Mouse (Mus musculus): ENCODE results near the gene Ccl24. TPM values are rescaled to one million over a fixed set of nuclear protein-coding genes. Genes with fewer than 3 reads are reported as not detected.

The Ccl24 gene
- polyA plus RNA-seq, 1 experiment, result not detected

- H3K4me3 ChIP-seq, result no peak overlapping the region
- H3K4me2 ChIP-seq (ENCODE audit: low read depth), result no peak overlapping the region
- no peak overlapping the region for H3ac ChIP-seq (ENCODE audit: control insufficient read depth, insufficient read length)
- TF ChIP-seq MYOG (IDR thresholded peaks at IDR 0.05; ENCODE audit: control insufficient read depth in 1 of 3, insufficient read depth in 1 of 3, insufficient read length in 2 of 3, low read depth in 2 of 3), result no peak
- no peak for TF ChIP-seq TCF12 (IDR thresholded peaks at IDR 0.05; ENCODE audit: insufficient read depth, poor library complexity, severe bottlenecking)
- TF ChIP-seq REST (IDR thresholded peaks at IDR 0.05; ENCODE audit: insufficient read depth, insufficient read length), result no peak
- TF ChIP-seq CEBPB (IDR thresholded peaks at IDR 0.05; ENCODE audit: insufficient read depth, poor library complexity, severe bottlenecking), result no peak
- no peak for TF ChIP-seq POLR2A (IDR thresholded peaks at IDR 0.05; ENCODE audit: insufficient read length, low read depth)
- TF ChIP-seq E2F4 (IDR thresholded peaks at IDR 0.05; ENCODE audit: insufficient read depth), result no peak
- TF ChIP-seq USF1 (IDR thresholded peaks at IDR 0.05; ENCODE audit: low read depth), result no peak
- no peaks in the 10 kb centered on the region for H3K79me2 ChIP-seq (ENCODE audit: control insufficient read depth, insufficient read depth)
- peaks cover 17% of the 10 kb centered on the region for H3K36me3 ChIP-seq (ENCODE audit: control insufficient read depth, insufficient read depth)
- no peaks in the 10 kb centered on the region for H3K27me3 ChIP-seq (ENCODE audit: control insufficient read depth, insufficient read depth, insufficient read length)
Measured at GRCm38 (mm10) chr5:135529964-135530363, 42.9 kb downstream of the Ccl24 start.

- no peak for TF ChIP-seq TCF3 (IDR thresholded peaks at IDR 0.05; ENCODE audit: insufficient read length, low read depth)
- no peak for TF ChIP-seq POLR2AphosphoS2 (IDR thresholded peaks at IDR 0.05; ENCODE audit: insufficient read length, low read depth)
- TF ChIP-seq POLR2A (IDR thresholded peaks at IDR 0.05; ENCODE audit: insufficient read length, low read depth), result no peak
- TF ChIP-seq MYOG (IDR thresholded peaks at IDR 0.05; ENCODE audit: control insufficient read depth in 1 of 3, insufficient read depth in 1 of 3, insufficient read length in 2 of 3, low read depth in 2 of 3), result no peak
- TF ChIP-seq MAX (IDR thresholded peaks at IDR 0.05; ENCODE audit: low read depth), result no peak
- TF ChIP-seq MYOD1 (IDR thresholded peaks at IDR 0.05; ENCODE audit: control insufficient read depth in 1 of 3, insufficient read length in 2 of 3, low read depth in 2 of 3), result no peak
- TF ChIP-seq TCF12 (IDR thresholded peaks at IDR 0.05; ENCODE audit: insufficient read depth, poor library complexity, severe bottlenecking), result no peak
- no peak for TF ChIP-seq SRF (IDR thresholded peaks at IDR 0.05; ENCODE audit: control insufficient read depth, insufficient read length, low read depth)
- no peak for TF ChIP-seq USF1 (IDR thresholded peaks at IDR 0.05; ENCODE audit: low read depth)
- no peak for TF ChIP-seq REST (IDR thresholded peaks at IDR 0.05; ENCODE audit: insufficient read depth, insufficient read length)
- no peak for TF ChIP-seq CEBPB (IDR thresholded peaks at IDR 0.05; ENCODE audit: insufficient read depth, poor library complexity, severe bottlenecking)
- no peak for TF ChIP-seq E2F4 (IDR thresholded peaks at IDR 0.05; ENCODE audit: insufficient read depth)
- Histone ChIP-seq H3K4me3 (no peak overlapping the region), H3K4me2 (ENCODE audit: low read depth) (no peak overlapping the region), H3K79me2 (ENCODE audit: control insufficient read depth, insufficient read depth) (no peaks in the 10 kb centered on the region), H3K36me3 (ENCODE audit: control insufficient read depth, insufficient read depth) (peaks cover 17% of the 10 kb centered on the region), H3ac (ENCODE audit: control insufficient read depth, insufficient read length) (no peak overlapping the region), H3K27me3 (ENCODE audit: control insufficient read depth, insufficient read depth, insufficient read length) (no peaks in the 10 kb centered on the region)
Measured at GRCm38 (mm10) chr5:135529310-135529709, 43.5 kb downstream of the Ccl24 start.

- Histone ChIP-seq H3K4me2 (ENCODE audit: low read depth) (no peak overlapping the region), H3K36me3 (ENCODE audit: control insufficient read depth, insufficient read depth) (peaks cover 15% of the 10 kb centered on the region), H3ac (ENCODE audit: control insufficient read depth, insufficient read length) (no peak overlapping the region), H3K79me2 (ENCODE audit: control insufficient read depth, insufficient read depth) (no peaks in the 10 kb centered on the region), H3K4me3 (no peak overlapping the region), H3K27me3 (ENCODE audit: control insufficient read depth, insufficient read depth, insufficient read length) (no peaks in the 10 kb centered on the region)
- TF ChIP-seq TCF3 (IDR thresholded peaks at IDR 0.05; ENCODE audit: insufficient read length, low read depth), result no peak
Measured at GRCm38 (mm10) chr5:135527986-135528385, 44.9 kb downstream of the Ccl24 start.

- H3K36me3 ChIP-seq (ENCODE audit: control insufficient read depth, insufficient read depth), result peaks cover 10% of the 10 kb centered on the region
- peak overlapping the region; percentile 8 for H3K4me2 ChIP-seq (ENCODE audit: low read depth)
- H3K27me3 ChIP-seq (ENCODE audit: control insufficient read depth, insufficient read depth, insufficient read length), result no peaks in the 10 kb centered on the region
- peaks cover 7% of the 10 kb centered on the region for H3K79me2 ChIP-seq (ENCODE audit: control insufficient read depth, insufficient read depth)
- no peak overlapping the region for H3K4me3 ChIP-seq
- H3ac ChIP-seq (ENCODE audit: control insufficient read depth, insufficient read length), result no peak overlapping the region
- no peak for TF ChIP-seq CEBPB (IDR thresholded peaks at IDR 0.05; ENCODE audit: insufficient read depth, poor library complexity, severe bottlenecking)
- TF ChIP-seq MYOG (IDR thresholded peaks at IDR 0.05; ENCODE audit: control insufficient read depth in 1 of 3, insufficient read depth in 1 of 3, insufficient read length in 2 of 3, low read depth in 2 of 3), result no peak
- no peak for TF ChIP-seq POLR2AphosphoS2 (IDR thresholded peaks at IDR 0.05; ENCODE audit: insufficient read length, low read depth)
- no peak for TF ChIP-seq E2F4 (IDR thresholded peaks at IDR 0.05; ENCODE audit: insufficient read depth)
- TF ChIP-seq SRF (IDR thresholded peaks at IDR 0.05; ENCODE audit: control insufficient read depth, insufficient read length, low read depth), result no peak
- TF ChIP-seq TCF3 (IDR thresholded peaks at IDR 0.05; ENCODE audit: insufficient read length, low read depth), result no peak
- no peak for TF ChIP-seq MYOD1 (IDR thresholded peaks at IDR 0.05; ENCODE audit: control insufficient read depth in 1 of 3, insufficient read length in 2 of 3, low read depth in 2 of 3)
- no peak for TF ChIP-seq TCF12 (IDR thresholded peaks at IDR 0.05; ENCODE audit: insufficient read depth, poor library complexity, severe bottlenecking)
- TF ChIP-seq USF1 (IDR thresholded peaks at IDR 0.05; ENCODE audit: low read depth), result no peak
- no peak for TF ChIP-seq MAX (IDR thresholded peaks at IDR 0.05; ENCODE audit: low read depth)
- TF ChIP-seq REST (IDR thresholded peaks at IDR 0.05; ENCODE audit: insufficient read depth, insufficient read length), result no peak
- TF ChIP-seq POLR2A (IDR thresholded peaks at IDR 0.05; ENCODE audit: insufficient read length, low read depth), result no peak
Measured at GRCm38 (mm10) chr5:135524660-135525560, 47.9 kb downstream of the Ccl24 start.

- no peak overlapping the region for H3ac ChIP-seq (ENCODE audit: control insufficient read depth, insufficient read length)
- peaks cover 7% of the 10 kb centered on the region for H3K79me2 ChIP-seq (ENCODE audit: control insufficient read depth, insufficient read depth)
- H3K27me3 ChIP-seq (ENCODE audit: control insufficient read depth, insufficient read depth, insufficient read length), result no peaks in the 10 kb centered on the region
- H3K36me3 ChIP-seq (ENCODE audit: control insufficient read depth, insufficient read depth), result peaks cover 10% of the 10 kb centered on the region
- H3K4me3 ChIP-seq, result no peak overlapping the region
- no peak for TF ChIP-seq POLR2A (IDR thresholded peaks at IDR 0.05; ENCODE audit: insufficient read length, low read depth)
- no peak for TF ChIP-seq TCF12 (IDR thresholded peaks at IDR 0.05; ENCODE audit: insufficient read depth, poor library complexity, severe bottlenecking)
- no peak for TF ChIP-seq TCF3 (IDR thresholded peaks at IDR 0.05; ENCODE audit: insufficient read length, low read depth)
- TF ChIP-seq CEBPB (IDR thresholded peaks at IDR 0.05; ENCODE audit: insufficient read depth, poor library complexity, severe bottlenecking), result no peak
- no peak for TF ChIP-seq MAX (IDR thresholded peaks at IDR 0.05; ENCODE audit: low read depth)
- no peak for TF ChIP-seq MYOD1 (IDR thresholded peaks at IDR 0.05; ENCODE audit: control insufficient read depth in 1 of 3, insufficient read length in 2 of 3, low read depth in 2 of 3)
- TF ChIP-seq SRF (IDR thresholded peaks at IDR 0.05; ENCODE audit: control insufficient read depth, insufficient read length, low read depth), result no peak
- TF ChIP-seq MYOG (IDR thresholded peaks at IDR 0.05; ENCODE audit: control insufficient read depth in 1 of 3, insufficient read depth in 1 of 3, insufficient read length in 2 of 3, low read depth in 2 of 3), result no peak
- no peak for TF ChIP-seq E2F4 (IDR thresholded peaks at IDR 0.05; ENCODE audit: insufficient read depth)
- no peak overlapping the region for H3K4me2 ChIP-seq (ENCODE audit: low read depth)
Measured at GRCm38 (mm10) chr5:135524087-135524486, 48.8 kb downstream of the Ccl24 start.

All from myocyte (in vitro differentiated cells).